Mouse (Mus musculus) lung, adult 2 months (tissue): ENCODE measurements around the gene Olfr199.
"Not testable (repeated sequence)": the region's sequence is repeated elsewhere in the genome, so short reads cannot be mapped to it uniquely, and the experiment has no call there.

ENCODE experiments used
- CTCF ChIP-seq: fragments of 200-500 bp; IDR thresholded peaks from 2 replicates; pipeline ENCODE4 v1.5.1; 2011; ENCODE audit warnings: mild to moderate bottlenecking, low read length, control low read depth; ENCODE audit not compliant: insufficient read depth
- POLR2A ChIP-seq: fragments of 200-500 bp; IDR thresholded peaks from 2 replicates; pipeline ENCODE4 v1.6.1; 2011; ENCODE audit warnings: low read depth, mild to moderate bottlenecking, control low read depth, low read length, borderline replicate concordance; ENCODE audit errors: extremely low read depth

DNA sequence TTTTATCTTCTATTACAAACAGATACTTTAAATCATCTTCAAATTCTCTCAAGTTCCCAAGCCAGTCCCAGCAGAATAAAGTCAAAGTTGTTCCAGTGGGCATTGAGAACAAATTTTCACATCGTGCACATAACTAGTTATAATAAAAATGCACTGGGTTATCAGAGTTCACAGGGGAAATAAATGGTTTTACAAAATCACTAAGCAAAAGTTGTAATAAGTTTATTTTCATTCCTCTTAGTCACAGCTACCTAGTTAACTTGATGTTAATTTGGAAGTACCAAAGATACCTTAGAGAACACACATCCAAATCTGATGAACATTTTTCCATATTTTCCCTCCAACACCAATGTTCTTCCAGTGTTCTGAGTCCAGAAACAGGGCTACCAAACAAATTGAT, at the start of gene Olfr199:
- TF ChIP-seq CTCF, POLR2A: not testable (repeated sequence)
